Mouse (Mus musculus) limb, embryonic 10.5 days (tissue): ENCODE measurements at regions not wholly inside any gene's neighbourhood (a gene's known extent, or its start where the extent isn't known, plus 50 kb on each side); places are given as distances from the start of the nearest gene placed in this dataset.

Experiments
- DNase-seq: peaks from one replicate; pipeline ENCODE4 v3.0.0-alpha.2; 2017; ENCODE audit warnings: low spot score
- H3K27ac ChIP-seq: fragments of 300-500 bp; sonication (generic); 2 replicates; pipeline ENCODE4 v1.5.1; 2016; ENCODE audit warnings: mild to moderate bottlenecking
- H3K27me3 ChIP-seq: fragments of 300-500 bp; sonication (generic); 2 replicates; pipeline ENCODE4 v1.6.1; 2016; ENCODE audit warnings: low read depth, mild to moderate bottlenecking; ENCODE audit not compliant: poor library complexity, severe bottlenecking
- H3K36me3 ChIP-seq: fragments of 300-500 bp; sonication (generic); 2 replicates; pipeline ENCODE4 v1.6.1; 2016; ENCODE audit warnings: mild to moderate bottlenecking, moderate library complexity
- H3K4me1 ChIP-seq: fragments of 300-500 bp; sonication (generic); 2 replicates; pipeline ENCODE4 v1.6.1; 2016
- H3K4me3 ChIP-seq: fragments of 300-500 bp; sonication (generic); 2 replicates; pipeline ENCODE4 v1.5.1; 2016; ENCODE audit warnings: mild to moderate bottlenecking, moderate library complexity
- H3K9me3 ChIP-seq: fragments of 300-500 bp; sonication (generic); replicated peaks from 2 replicates; pipeline ENCODE4 v1.6.1; 2016; ENCODE audit warnings: mild to moderate bottlenecking
- WGBS: fragments of 180-500 bp; shearing (Covaris S2); methylation state at CpG from one replicate; pipeline ENCODE4 v1.1.7; 2016; 5-methylcytosine and 5-hydroxymethylcytosine counted together

- 61% methylated on average over 9 of the region's 9 CpGs for WGBS
- no peak overlapping the region for H3K4me3 ChIP-seq
- no peaks in the 10 kb centered on the region for H3K9me3 ChIP-seq
- no peaks in the 10 kb centered on the region for H3K27me3 ChIP-seq
- no peaks in the 10 kb centered on the region for H3K36me3 ChIP-seq
- peak; percentile 14 for DNase-seq
- H3K27ac ChIP-seq, result no peak overlapping the region
- peaks cover 13% of the 10 kb centered on the region for H3K4me1 ChIP-seq
These were observed 260.0 kb upstream of the Lyplal1 start for GRCm38 (mm10) chr1:186376906-186377623.

GRCm38 (mm10) chr1:186374009-186374649 lies 257.0 kb upstream of the Lyplal1 start:
- Histone ChIP-seq H3K27ac (no peak overlapping the region), H3K27me3 (no peaks in the 10 kb centered on the region), H3K36me3 (no peaks in the 10 kb centered on the region), H3K4me3 (no peak overlapping the region), H3K9me3 (no peaks in the 10 kb centered on the region), H3K4me1 (peaks cover 5% of the 10 kb centered on the region; the same call in 1 of the 2 replicates)
- no peak for DNase-seq
- 76% methylated on average over 9 of the region's 9 CpGs for WGBS

GRCm38 (mm10) chr1:186373386-186373785 lies 256.3 kb upstream of the Lyplal1 start:
- whole genome bisulfite sequencing, result 72% methylated on average over 4 of the region's 4 CpGs
- Histone ChIP-seq H3K27ac (peak overlapping the region; percentile 19; the same call in 1 of the 2 replicates), H3K36me3 (no peaks in the 10 kb centered on the region), H3K9me3 (no peaks in the 10 kb centered on the region), H3K4me3 (no peak overlapping the region), H3K4me1 (peaks cover 5% of the 10 kb centered on the region; the same call in 1 of the 2 replicates), H3K27me3 (no peaks in the 10 kb centered on the region)
- peak; percentile 24 for DNase-seq

GRCm38 (mm10) chr1:186372770-186373353 lies 255.8 kb upstream of the Lyplal1 start:
- no peaks in the 10 kb centered on the region for H3K27me3 ChIP-seq
- no peak overlapping the region for H3K4me3 ChIP-seq
- peaks cover 5% of the 10 kb centered on the region; the same call in 1 of the 2 replicates for H3K4me1 ChIP-seq
- 94% methylated on average over 2 of the region's 2 CpGs for WGBS
- H3K9me3 ChIP-seq, result no peaks in the 10 kb centered on the region
- DNase-seq, result peak; percentile 16
- H3K27ac ChIP-seq, result no peak overlapping the region
- no peaks in the 10 kb centered on the region for H3K36me3 ChIP-seq

GRCm38 (mm10) chr1:186363356-186363755 lies 246.2 kb upstream of the Lyplal1 start:
- 91% methylated on average over 4 of the region's 4 CpGs for WGBS

GRCm38 (mm10) chr1:186358011-186358670 lies 241.0 kb upstream of the Lyplal1 start:
- H3K4me1 ChIP-seq, result peaks cover 10% of the 10 kb centered on the region
- 46% methylated on average over 15 of the region's 15 CpGs for WGBS
- DNase-seq, result no peak
- H3K27ac ChIP-seq, result peak overlapping the region; percentile 47; the same call in 1 of the 2 replicates
- no peak overlapping the region for H3K4me3 ChIP-seq
- no peaks in the 10 kb centered on the region for H3K9me3 ChIP-seq
- no peaks in the 10 kb centered on the region for H3K27me3 ChIP-seq
- no peaks in the 10 kb centered on the region for H3K36me3 ChIP-seq

More at GRCm38 (mm10) chr1:186363356-186363755, 246.2 kb upstream of the Lyplal1 start:
- no peak overlapping the region for H3K4me3 ChIP-seq
- H3K27me3 ChIP-seq, result no peaks in the 10 kb centered on the region
- no peaks in the 10 kb centered on the region for H3K9me3 ChIP-seq
- H3K36me3 ChIP-seq, result no peaks in the 10 kb centered on the region
- peaks cover 5% of the 10 kb centered on the region; the same call in 1 of the 2 replicates for H3K4me1 ChIP-seq
- H3K27ac ChIP-seq, result no peak overlapping the region
- DNase-seq, result no peak

- H3K27me3 ChIP-seq, result no peaks in the 10 kb centered on the region
- WGBS, result 73% methylated on average over 6 of the region's 6 CpGs
- H3K9me3 ChIP-seq, result no peaks in the 10 kb centered on the region
- H3K36me3 ChIP-seq, result no peaks in the 10 kb centered on the region
- DNase-seq, result no peak
- H3K27ac ChIP-seq, result no peak overlapping the region
- peaks cover 10% of the 10 kb centered on the region for H3K4me1 ChIP-seq
- no peak overlapping the region for H3K4me3 ChIP-seq
These were observed 237.6 kb upstream of the Lyplal1 start for GRCm38 (mm10) chr1:186354742-186355141.

- DNase-seq, result no peak
- Histone ChIP-seq H3K27me3 (no peaks in the 10 kb centered on the region), H3K27ac (no peak overlapping the region), H3K9me3 (no peaks in the 10 kb centered on the region), H3K36me3 (no peaks in the 10 kb centered on the region), H3K4me3 (no peak overlapping the region), H3K4me1 (peaks cover 10% of the 10 kb centered on the region)
These were observed 237.0 kb upstream of the Lyplal1 start for GRCm38 (mm10) chr1:186354072-186354471.

- 85% methylated on average over 4 of the region's 4 CpGs for WGBS
- Histone ChIP-seq H3K4me3 (no peak overlapping the region), H3K27me3 (no peaks in the 10 kb centered on the region), H3K36me3 (no peaks in the 10 kb centered on the region), H3K4me1 (no peaks in the 10 kb centered on the region), H3K9me3 (no peaks in the 10 kb centered on the region), H3K27ac (no peak overlapping the region)
- no peak for DNase-seq
These were observed 233.3 kb upstream of the Lyplal1 start for GRCm38 (mm10) chr1:186350381-186350780.

- no peaks in the 10 kb centered on the region for H3K27me3 ChIP-seq
- no peaks in the 10 kb centered on the region for H3K4me1 ChIP-seq
- no peak for DNase-seq
- H3K4me3 ChIP-seq, result no peak overlapping the region
- H3K36me3 ChIP-seq, result no peaks in the 10 kb centered on the region
- H3K27ac ChIP-seq, result no peak overlapping the region
- 86% methylated on average over 2 of the region's 2 CpGs for WGBS
- no peaks in the 10 kb centered on the region for H3K9me3 ChIP-seq
These were observed 232.9 kb upstream of the Lyplal1 start for GRCm38 (mm10) chr1:186349966-186350365.

GRCm38 (mm10) chr1:186347413-186348147 lies 230.5 kb upstream of the Lyplal1 start:
- no peaks in the 10 kb centered on the region for H3K9me3 ChIP-seq
- H3K36me3 ChIP-seq, result no peaks in the 10 kb centered on the region
- no peak overlapping the region for H3K27ac ChIP-seq
- H3K4me1 ChIP-seq, result no peaks in the 10 kb centered on the region
- no peaks in the 10 kb centered on the region for H3K27me3 ChIP-seq
- no peak overlapping the region for H3K4me3 ChIP-seq
- WGBS, result 86% methylated on average over 14 of the region's 14 CpGs
- no peak for DNase-seq

- 91% methylated on average over 6 of the region's 6 CpGs for WGBS
- DNase-seq, result no peak
These were observed 228.3 kb upstream of the Lyplal1 start for GRCm38 (mm10) chr1:186345449-186345848.

More at GRCm38 (mm10) chr1:186345449-186345848, 228.3 kb upstream of the Lyplal1 start:
- H3K4me3 ChIP-seq, result no peak overlapping the region
- no peaks in the 10 kb centered on the region for H3K27me3 ChIP-seq
- H3K4me1 ChIP-seq, result no peaks in the 10 kb centered on the region
- no peaks in the 10 kb centered on the region for H3K9me3 ChIP-seq
- no peaks in the 10 kb centered on the region for H3K36me3 ChIP-seq
- no peak overlapping the region for H3K27ac ChIP-seq
